Mouse (Mus musculus): Measurements from ENCODE around the gene Dld.

- TF ChIP-seq ZNF384 (IDR thresholded peaks at IDR 0.05; ENCODE audit: low read depth, low read length) (no peak), NELFE (IDR thresholded peaks at IDR 0.05; ENCODE audit: low read depth, low read length) (no peak), JUND (conservative IDR thresholded peaks at IDR 0.05; ENCODE audit: low read depth, low read length) (no peak), CTCF (conservative IDR thresholded peaks at IDR 0.05 in 1 of 2, IDR thresholded peaks at IDR 0.05 in 1 of 2; ENCODE audit: low read depth in 2 of 2, low read length in 2 of 2) (no peak), RCOR1 (conservative IDR thresholded peaks at IDR 0.05; ENCODE audit: low read depth, low read length) (no peak)
Measured at GRCm38 (mm10) chr12:31317670-31318408, 33.4 kb downstream of the Dld start.

All from CH12.LX (cell line).